Mouse (Mus musculus): ENCODE measurements at regions not wholly inside any gene's neighbourhood (a gene's known extent, or its start where the extent isn't known, plus 50 kb on each side); places are given as distances from the start of the nearest gene placed in this dataset.
A peak's percentile ranks its signal among the peaks of the same experiment; 100 is the strongest.

DNA sequence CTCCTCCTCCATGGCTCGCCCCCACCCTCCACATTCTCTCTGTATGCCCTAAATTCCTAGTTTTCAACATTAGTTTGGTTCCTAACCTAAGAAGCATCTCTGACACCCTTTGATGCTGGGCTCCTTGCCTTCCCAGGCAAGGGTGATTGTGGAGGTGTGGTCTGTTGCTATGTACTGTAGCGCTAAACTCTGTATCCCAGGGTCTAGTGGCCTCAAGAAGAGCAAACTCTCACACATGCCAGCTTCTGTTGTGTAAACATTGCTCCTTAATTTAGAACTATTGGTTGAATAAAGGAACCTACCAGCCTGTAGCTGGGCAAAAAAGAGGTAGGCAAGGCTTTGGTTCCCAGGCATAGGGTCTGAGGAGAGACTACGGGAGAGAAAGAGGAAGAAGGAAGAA, 140.6 kb downstream of the Kcnk1 start:
- no peak for ATAC-seq (ENCODE audit: low FRiP score, low read depth)
- Histone ChIP-seq H3K27me3 (replicated peaks) (peaks cover 32% of the 10 kb centered on the region), H3K9me3 (no peaks in the 10 kb centered on the region), H3K36me3 (no peaks in the 10 kb centered on the region), H3K4me1 (peaks cover 13% of the 10 kb centered on the region), H3K4me2 (replicated peaks) (no peak overlapping the region), H3K9ac (no peak overlapping the region), H3K27ac (no peak overlapping the region), H3K4me3 (no peak overlapping the region)
- 81% methylated on average over 3 of the region's 3 CpGs for WGBS

- Histone ChIP-seq H3K27me3 (replicated peaks) (peaks cover 37% of the 10 kb centered on the region), H3K9ac (no peak overlapping the region), H3K9me3 (no peaks in the 10 kb centered on the region), H3K36me3 (no peaks in the 10 kb centered on the region), H3K4me1 (peaks cover 13% of the 10 kb centered on the region), H3K4me2 (replicated peaks) (no peak overlapping the region), H3K27ac (no peak overlapping the region), H3K4me3 (no peak overlapping the region)
- ATAC-seq (ENCODE audit: low FRiP score, low read depth) = no peak
- 87% methylated on average over 3 of the region's 3 CpGs for WGBS
Observed at GRCm38 (mm10) chr8:126136946-126137345, 142.0 kb downstream of the Kcnk1 start.

DNA sequence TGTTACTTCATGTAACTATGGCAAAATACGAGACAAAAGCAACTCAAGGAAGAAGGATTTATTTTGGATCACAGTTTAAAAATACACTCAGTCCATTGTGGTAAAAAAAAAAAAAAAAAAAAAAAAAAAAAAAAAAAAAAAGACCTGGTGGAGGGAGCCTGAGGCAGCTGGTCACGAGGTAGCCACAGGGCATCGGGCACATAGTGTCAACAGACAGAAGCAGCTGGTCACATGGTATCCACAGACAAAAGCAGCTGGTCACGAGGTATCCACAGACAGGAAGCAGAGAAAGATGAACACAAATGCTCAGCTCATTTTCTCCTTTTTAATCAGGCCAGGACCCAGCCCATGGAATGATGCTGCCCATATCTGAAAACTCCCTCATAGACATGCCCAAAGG, 142.5 kb downstream of the Kcnk1 start:
- no peaks in the 10 kb centered on the region for H3K36me3 ChIP-seq
- WGBS = 69% methylated on average over 4 of the region's 4 CpGs
- no peak overlapping the region for H3K27ac ChIP-seq
- H3K9me3 ChIP-seq = no peaks in the 10 kb centered on the region
- H3K4me3 ChIP-seq = no peak overlapping the region
- ATAC-seq (ENCODE audit: low FRiP score, low read depth) = no peak
- H3K4me1 ChIP-seq = peaks cover 13% of the 10 kb centered on the region
- H3K27me3 ChIP-seq (replicated peaks) = peaks cover 37% of the 10 kb centered on the region
- H3K4me2 ChIP-seq (replicated peaks) = no peak overlapping the region
- H3K9ac ChIP-seq = no peak overlapping the region

GRCm38 (mm10) chr8:126138645-126139545, 143.9 kb downstream of the Kcnk1 start:
- Histone ChIP-seq H3K27ac (no peak overlapping the region), H3K4me1 (peaks cover 13% of the 10 kb centered on the region), H3K4me3 (peak overlapping the region; percentile 49), H3K27me3 (replicated peaks) (peaks cover 37% of the 10 kb centered on the region), H3K4me2 (replicated peaks) (peak overlapping the region; percentile 96), H3K36me3 (no peaks in the 10 kb centered on the region), H3K9me3 (no peaks in the 10 kb centered on the region), H3K9ac (peak overlapping the region; percentile 59)
- ATAC-seq (ENCODE audit: low FRiP score, low read depth) = 0 out of 2 replicates have a peak, but pooled peaks have one; percentile 33
- WGBS = under 1% methylated on average over 92 of the region's 95 CpGs

DNA sequence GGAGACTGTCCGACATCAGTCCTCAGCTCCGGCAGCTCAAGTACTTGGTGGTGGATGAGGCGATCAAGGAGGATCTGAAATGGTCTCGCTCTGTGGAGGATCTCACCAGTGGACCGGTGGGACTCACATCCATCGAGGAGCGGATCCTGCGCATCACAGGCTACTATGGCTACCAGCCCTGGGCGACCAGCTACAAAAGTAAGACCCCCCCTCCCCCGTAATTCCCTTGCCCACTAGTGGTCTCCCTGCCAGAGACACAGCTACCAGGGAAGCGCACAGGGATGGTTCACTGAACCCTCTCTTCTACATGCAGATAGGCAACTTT, 144.5 kb downstream of the Kcnk1 start:
- peaks cover 13% of the 10 kb centered on the region for H3K4me1 ChIP-seq
- H3K36me3 ChIP-seq = no peaks in the 10 kb centered on the region
- no peak overlapping the region for H3K27ac ChIP-seq
- WGBS = 17% methylated on average over 11 of the region's 11 CpGs
- H3K9ac ChIP-seq = peak overlapping the region; percentile 59; the same call in 1 of the 2 replicates
- peak overlapping the region; percentile 96 for H3K4me2 ChIP-seq (replicated peaks)
- peaks cover 37% of the 10 kb centered on the region for H3K27me3 ChIP-seq (replicated peaks)
- no peaks in the 10 kb centered on the region for H3K9me3 ChIP-seq
- no peak for ATAC-seq (ENCODE audit: low FRiP score, low read depth)
- H3K4me3 ChIP-seq = peak overlapping the region; percentile 49

GRCm38 (mm10) chr8:126140998-126141397, 146.0 kb downstream of the Kcnk1 start:
- Histone ChIP-seq H3K9ac (no peak overlapping the region), H3K36me3 (no peaks in the 10 kb centered on the region), H3K4me2 (replicated peaks) (no peak overlapping the region), H3K9me3 (no peaks in the 10 kb centered on the region), H3K27me3 (replicated peaks) (peaks cover 37% of the 10 kb centered on the region), H3K4me3 (no peak overlapping the region), H3K4me1 (peaks cover 13% of the 10 kb centered on the region), H3K27ac (no peak overlapping the region)
- no peak for ATAC-seq (ENCODE audit: low FRiP score, low read depth)
- WGBS = 80% methylated on average over 6 of the region's 6 CpGs

- ATAC-seq (ENCODE audit: low FRiP score, low read depth) = no peak
Observed at GRCm38 (mm10) chr8:126151527-126151926, 146.8 kb upstream of the Slc35f3 start.

GRCm38 (mm10) chr8:126153955-126154354, 144.4 kb upstream of the Slc35f3 start:
- H3K4me3 ChIP-seq = no peak overlapping the region
- H3K27me3 ChIP-seq (replicated peaks) = no peaks in the 10 kb centered on the region; the same call in 1 of the 2 replicates
- H3K27ac ChIP-seq = no peak overlapping the region
- H3K4me2 ChIP-seq (replicated peaks) = no peak overlapping the region
- 66% methylated on average over 1 of the region's 1 CpGs for WGBS
- H3K9me3 ChIP-seq = no peaks in the 10 kb centered on the region
- no peaks in the 10 kb centered on the region for H3K36me3 ChIP-seq
- no peak overlapping the region for H3K9ac ChIP-seq
- ATAC-seq (ENCODE audit: low FRiP score, low read depth) = no peak
- no peaks in the 10 kb centered on the region for H3K4me1 ChIP-seq

More at GRCm38 (mm10) chr8:126151527-126151926, 146.8 kb upstream of the Slc35f3 start:
- H3K9ac ChIP-seq = no peak overlapping the region
- H3K27me3 ChIP-seq (replicated peaks) = no peaks in the 10 kb centered on the region; the same call in 1 of the 2 replicates
- H3K4me2 ChIP-seq (replicated peaks) = no peak overlapping the region
- no peaks in the 10 kb centered on the region for H3K4me1 ChIP-seq
- H3K27ac ChIP-seq = no peak overlapping the region
- no peaks in the 10 kb centered on the region for H3K36me3 ChIP-seq
- WGBS = 75% methylated on average over 4 of the region's 4 CpGs
- no peak overlapping the region for H3K4me3 ChIP-seq
- H3K9me3 ChIP-seq = no peaks in the 10 kb centered on the region

- no peak for ATAC-seq (ENCODE audit: low FRiP score, low read depth)
- H3K4me1 ChIP-seq = peaks cover 8% of the 10 kb centered on the region
- no peaks in the 10 kb centered on the region for H3K36me3 ChIP-seq
- H3K27me3 ChIP-seq (replicated peaks) = no peaks in the 10 kb centered on the region; the same call in 1 of the 2 replicates
- no peaks in the 10 kb centered on the region for H3K9me3 ChIP-seq
- H3K27ac ChIP-seq = no peak overlapping the region
- H3K4me2 ChIP-seq (replicated peaks) = no peak overlapping the region
- 73% methylated on average over 8 of the region's 8 CpGs for WGBS
- H3K9ac ChIP-seq = no peak overlapping the region
- H3K4me3 ChIP-seq = no peak overlapping the region
Observed at GRCm38 (mm10) chr8:126157452-126158185, 140.7 kb upstream of the Slc35f3 start.

GRCm38 (mm10) chr8:126159485-126159884, 138.9 kb upstream of the Slc35f3 start:
- H3K4me3 ChIP-seq = no peak overlapping the region
- no peaks in the 10 kb centered on the region for H3K36me3 ChIP-seq
- no peaks in the 10 kb centered on the region for H3K9me3 ChIP-seq
- H3K4me2 ChIP-seq (replicated peaks) = no peak overlapping the region
- no peak overlapping the region for H3K27ac ChIP-seq
- H3K27me3 ChIP-seq (replicated peaks) = no peaks in the 10 kb centered on the region; the same call in 1 of the 2 replicates
- H3K4me1 ChIP-seq = peaks cover 14% of the 10 kb centered on the region
- no peak for ATAC-seq (ENCODE audit: low FRiP score, low read depth)
- WGBS = 92% methylated on average over 4 of the region's 4 CpGs
- no peak overlapping the region for H3K9ac ChIP-seq

GRCm38 (mm10) chr8:126160356-126160975, 137.9 kb upstream of the Slc35f3 start:
- no peak overlapping the region for H3K9ac ChIP-seq
- H3K27me3 ChIP-seq (replicated peaks) = no peaks in the 10 kb centered on the region
- WGBS = 54% methylated on average over 9 of the region's 9 CpGs
- H3K4me2 ChIP-seq (replicated peaks) = no peak overlapping the region
- H3K9me3 ChIP-seq = no peaks in the 10 kb centered on the region
- H3K27ac ChIP-seq = no peak overlapping the region
- ATAC-seq (ENCODE audit: low FRiP score, low read depth) = no peak
- no peaks in the 10 kb centered on the region for H3K36me3 ChIP-seq
- H3K4me3 ChIP-seq = no peak overlapping the region
- peaks cover 14% of the 10 kb centered on the region for H3K4me1 ChIP-seq

GRCm38 (mm10) chr8:126162748-126163371, 135.5 kb upstream of the Slc35f3 start:
- no peak overlapping the region for H3K27ac ChIP-seq

More at GRCm38 (mm10) chr8:126162748-126163371, 135.5 kb upstream of the Slc35f3 start:
- Histone ChIP-seq H3K9ac (no peak overlapping the region), H3K27me3 (replicated peaks) (no peaks in the 10 kb centered on the region), H3K4me2 (replicated peaks) (no peak overlapping the region), H3K4me3 (no peak overlapping the region), H3K36me3 (no peaks in the 10 kb centered on the region), H3K4me1 (peaks cover 14% of the 10 kb centered on the region), H3K9me3 (no peaks in the 10 kb centered on the region)
- WGBS = 50% methylated on average over 11 of the region's 11 CpGs
- no peak for ATAC-seq (ENCODE audit: low FRiP score, low read depth)

All from neural tube, embryonic 12.5 days (tissue).